Mouse (Mus musculus): ENCODE data around the gene Pstpip1.

GRCm38 (mm10) chr9:56075901-56076620, 13.7 kb upstream of the Pstpip1 start:
- no peak for TF ChIP-seq CTCF (IDR thresholded peaks at IDR 0.05; ENCODE audit: borderline replicate concordance, extremely low read depth, insufficient read depth, insufficient read length)
- TF ChIP-seq POLR2A (IDR thresholded peaks at IDR 0.05; ENCODE audit: borderline replicate concordance, extremely low read depth, insufficient read depth, insufficient read length, poor library complexity, severe bottlenecking): no peak

Data from brain, embryonic 14.5 days (tissue).